Mouse (Mus musculus): ENCODE results near the gene Rhot2. TPM values are rescaled to one million over a fixed set of nuclear protein-coding genes. Genes with fewer than 3 reads are reported as not detected.
"Not testable (repeated sequence)": the region's sequence is repeated elsewhere in the genome, so short reads cannot be mapped to it uniquely, and the experiment has no call there.

Rhot2 gene
- polyA plus RNA-seq, 1 experiment from 2014 or later, result 29.0 TPM

GRCm38 (mm10) chr17:25817662-25818061 is 27.0 kb downstream of the Rhot2 start:
- Histone ChIP-seq H3K4me1 (peaks cover 14% of the 10 kb centered on the region), H3K27ac (no peak overlapping the region), H3K27me3 (peaks cover 81% of the 10 kb centered on the region), H3K9me3 (replicated peaks) (no peaks in the 10 kb centered on the region), H3K4me3 (replicated peaks) (no peak overlapping the region), H3K36me3 (no peaks in the 10 kb centered on the region), H3K4me2 (no peak overlapping the region), H3K9ac (no peak overlapping the region)
- 84% methylated on average over 11 of the region's 11 CpGs for WGBS
- ATAC-seq (replicated peaks; ENCODE audit: low FRiP score), result no peak

GRCm38 (mm10) chr17:25813471-25813870 is 31.2 kb downstream of the Rhot2 start:
- Histone ChIP-seq H3K4me2 (peak overlapping the region; percentile 24), H3K36me3 (no peaks in the 10 kb centered on the region), H3K4me1 (peaks cover 19% of the 10 kb centered on the region), H3K9ac (no peak overlapping the region), H3K9me3 (replicated peaks) (no peaks in the 10 kb centered on the region), H3K4me3 (replicated peaks) (no peak overlapping the region), H3K27ac (no peak overlapping the region), H3K27me3 (peaks cover 81% of the 10 kb centered on the region)
- under 1% methylated on average over 20 of the region's 20 CpGs for WGBS
- peak; percentile 47 for ATAC-seq (replicated peaks; ENCODE audit: low FRiP score)

DNA sequence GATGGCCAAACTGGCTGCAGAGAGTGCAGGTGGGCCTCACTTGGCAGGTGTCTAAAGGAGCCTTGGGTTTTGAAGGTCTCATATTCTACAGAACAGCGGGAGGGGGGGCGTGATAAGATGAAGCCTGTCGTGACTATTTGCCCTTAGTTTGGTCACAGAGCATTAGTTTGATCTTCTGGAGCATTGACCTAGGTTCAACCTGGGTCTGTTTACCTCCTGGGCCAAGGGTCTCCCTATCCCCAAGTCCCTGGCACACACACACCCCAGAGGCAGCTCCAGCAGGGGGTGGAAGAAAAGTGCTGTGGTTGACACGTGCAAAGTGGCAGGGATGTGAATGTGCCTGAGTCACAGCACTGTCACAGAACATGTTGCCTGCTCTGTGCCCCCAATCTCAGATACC is 33.8 kb downstream of the Rhot2 start:
- Histone ChIP-seq H3K4me1 (peaks cover 24% of the 10 kb centered on the region), H3K36me3 (no peaks in the 10 kb centered on the region), H3K9ac (no peak overlapping the region), H3K4me2 (no peak overlapping the region), H3K27ac (no peak overlapping the region), H3K4me3 (replicated peaks) (no peak overlapping the region), H3K27me3 (peaks cover 69% of the 10 kb centered on the region), H3K9me3 (replicated peaks) (no peaks in the 10 kb centered on the region)
- 71% methylated on average over 4 of the region's 4 CpGs for WGBS
- no peak for ATAC-seq (replicated peaks; ENCODE audit: low FRiP score)

DNA sequence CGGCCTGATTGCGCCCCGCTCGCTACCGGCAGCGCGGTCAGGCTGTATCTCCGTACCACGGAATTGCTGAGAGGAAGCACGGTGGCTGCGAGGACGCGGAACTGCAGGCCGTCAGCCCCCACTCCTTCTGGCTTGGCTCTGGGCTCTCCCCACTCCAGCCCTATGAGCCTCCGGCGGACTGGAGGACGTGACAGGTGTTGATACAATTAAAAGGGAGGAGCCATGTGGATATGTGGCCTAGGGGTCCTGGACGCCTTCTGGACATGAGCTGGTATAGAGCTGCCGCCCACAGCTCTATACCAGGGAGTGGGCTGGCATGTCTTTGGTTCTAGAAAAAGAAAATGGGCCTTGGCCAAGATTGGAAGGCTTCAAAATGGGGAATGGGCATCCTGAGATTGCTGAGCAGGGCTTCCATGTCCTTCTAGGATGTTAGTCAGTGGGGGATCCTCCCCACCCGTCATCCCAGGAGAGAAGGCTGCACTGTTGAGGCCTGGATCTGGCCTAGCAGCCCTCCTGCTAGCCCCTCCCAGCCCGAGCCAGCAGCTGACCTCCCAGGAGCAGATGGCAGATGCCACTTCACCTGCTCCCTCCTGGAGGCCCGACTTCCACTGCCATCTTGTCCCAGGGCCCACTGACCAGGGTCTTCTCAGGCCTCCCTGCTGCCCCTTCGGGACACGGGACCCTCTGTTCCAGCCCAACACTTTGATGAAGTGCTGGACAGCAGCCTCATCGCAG is 34.9 kb downstream of the Rhot2 start:
- Histone ChIP-seq H3K9me3 (replicated peaks) (no peaks in the 10 kb centered on the region), H3K27ac (no peak overlapping the region), H3K36me3 (no peaks in the 10 kb centered on the region), H3K9ac (peak overlapping the region; percentile 48), H3K4me1 (peaks cover 24% of the 10 kb centered on the region), H3K4me2 (peak overlapping the region; percentile 99), H3K27me3 (peaks cover 73% of the 10 kb centered on the region), H3K4me3 (replicated peaks) (peak overlapping the region; percentile 73)
- peak; percentile 27 for ATAC-seq (replicated peaks; ENCODE audit: low FRiP score)
- 12% methylated on average over 25 of the region's 25 CpGs for WGBS

DNA sequence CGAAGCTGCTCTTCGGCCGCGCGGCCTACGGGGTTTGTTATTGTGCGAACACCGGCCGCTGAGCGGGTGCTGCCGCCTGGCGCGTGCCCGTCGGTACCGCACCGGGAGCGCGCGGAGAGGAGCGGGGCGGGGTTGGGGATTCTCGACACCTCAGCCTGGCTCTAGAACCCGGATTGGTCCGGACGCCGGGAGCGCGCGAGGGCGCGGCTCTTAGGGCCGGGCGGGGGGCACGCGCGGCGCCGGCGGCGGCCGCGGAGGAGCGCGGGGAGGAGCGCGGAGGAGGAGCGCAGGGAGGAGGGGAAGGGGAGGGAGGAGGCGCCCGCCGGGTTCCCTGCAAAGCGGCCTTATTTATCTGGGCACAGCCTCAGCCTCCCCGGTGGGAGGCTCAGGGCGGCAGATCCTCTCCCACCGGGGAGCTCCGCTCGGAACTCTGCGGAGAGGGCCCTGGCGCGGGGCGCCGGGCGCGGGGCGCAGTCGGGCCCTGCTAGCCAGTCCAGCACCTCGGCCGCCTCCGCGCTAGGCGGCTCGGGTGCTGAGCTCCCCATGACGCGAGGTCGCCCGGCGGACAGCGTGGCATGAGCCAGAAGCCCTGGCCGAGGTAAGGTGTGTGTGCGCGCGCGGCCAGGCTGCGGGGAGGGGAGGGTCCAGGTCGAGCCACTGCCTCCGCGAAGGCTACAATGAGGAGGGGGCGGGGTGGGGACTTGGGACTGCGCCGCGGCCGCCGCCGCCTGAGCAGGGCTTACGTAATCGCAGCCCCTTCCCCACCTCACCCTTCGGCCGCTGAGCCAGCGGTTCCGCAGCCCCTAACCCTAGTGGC is 35.7 kb downstream of the Rhot2 start, which contains the start of gene Fbxl16:
TSS of gene Fbxl16 (plus strand) at position 297 of the 817 bp plus-strand sequence.
- peak; percentile 69 for ATAC-seq (replicated peaks; ENCODE audit: low FRiP score)
- Histone ChIP-seq H3K9me3 (replicated peaks) (no peaks in the 10 kb centered on the region), H3K27ac (no peak within 1 kb of the TSS), H3K4me3 (replicated peaks) (peak within 1 kb of the TSS; percentile 73), H3K9ac (peak within 1 kb of the TSS; percentile 48), H3K36me3 (no peaks in the 10 kb centered on the region), H3K27me3 (peaks cover 72% of the 10 kb centered on the region), H3K4me1 (peaks cover 24% of the 10 kb centered on the region), H3K4me2 (peak within 1 kb of the TSS; percentile 99)
- WGBS, result under 1% methylated on average over 95 of the region's 100 CpGs

DNA sequence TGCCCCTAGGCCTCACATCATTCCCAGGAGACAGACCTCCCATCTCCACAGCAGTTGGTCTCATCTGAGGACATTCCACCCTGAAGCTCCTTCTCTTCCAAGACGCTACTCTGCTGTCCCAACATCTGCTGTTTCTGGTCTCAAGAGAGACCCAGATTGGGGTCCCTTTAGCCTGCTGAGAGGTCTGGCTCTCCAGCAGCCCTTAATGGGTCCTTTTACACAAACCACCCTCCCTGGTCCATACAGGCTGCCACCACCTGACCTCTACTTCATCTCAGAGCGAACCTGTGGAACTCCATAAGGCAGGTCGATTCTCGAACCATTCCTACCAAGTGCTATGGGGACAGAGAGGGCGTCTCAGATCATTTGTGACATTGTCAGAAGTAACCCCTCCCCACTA is 36.6 kb downstream of the Rhot2 start:
- Histone ChIP-seq H3K9ac (no peak overlapping the region), H3K27me3 (peaks cover 76% of the 10 kb centered on the region), H3K4me1 (peaks cover 20% of the 10 kb centered on the region), H3K9me3 (replicated peaks) (no peaks in the 10 kb centered on the region), H3K36me3 (no peaks in the 10 kb centered on the region), H3K4me3 (replicated peaks) (peak overlapping the region; percentile 73), H3K4me2 (peak overlapping the region; percentile 99), H3K27ac (no peak overlapping the region)
- no peak for ATAC-seq (replicated peaks; ENCODE audit: low FRiP score)
- 45% methylated on average over 5 of the region's 5 CpGs for WGBS

DNA sequence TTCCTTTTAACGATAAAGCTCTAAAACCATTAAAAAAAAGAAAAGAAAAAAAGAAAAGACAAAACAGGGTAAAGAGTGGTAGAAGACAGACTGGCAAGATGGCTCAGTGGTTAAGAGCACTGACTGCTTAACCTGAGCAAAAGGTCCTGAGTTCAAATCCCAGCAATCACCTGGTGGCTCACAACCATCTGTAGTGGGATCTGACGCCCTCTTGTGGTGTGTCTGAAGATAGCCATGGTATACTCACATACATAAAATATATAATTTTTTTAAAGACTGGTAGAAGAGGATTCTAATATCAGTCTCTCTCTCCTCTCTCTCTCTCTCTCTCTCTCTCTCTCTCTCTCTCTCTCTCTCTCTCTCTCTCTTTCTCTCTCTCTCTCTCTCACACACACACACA is 37.2 kb downstream of the Rhot2 start:
- not testable (repeated sequence) for H3K4me3 ChIP-seq (replicated peaks); ATAC-seq (replicated peaks; ENCODE audit: low FRiP score); H3K9ac ChIP-seq; H3K36me3 ChIP-seq; H3K4me2 ChIP-seq; H3K9me3 ChIP-seq (replicated peaks); H3K27ac ChIP-seq
- WGBS, result 37% methylated on average over 2 of the region's 2 CpGs
- H3K27me3 ChIP-seq, result peaks cover 76% of the 10 kb centered on the region
- H3K4me1 ChIP-seq, result peaks cover 18% of the 10 kb centered on the region

GRCm38 (mm10) chr17:25806507-25806906 is 38.1 kb downstream of the Rhot2 start:
- H3K27ac ChIP-seq, result no peak overlapping the region
- no peak overlapping the region for H3K4me2 ChIP-seq
- H3K4me1 ChIP-seq, result peaks cover 18% of the 10 kb centered on the region
- peaks cover 75% of the 10 kb centered on the region for H3K27me3 ChIP-seq
- no peaks in the 10 kb centered on the region for H3K36me3 ChIP-seq
- no peak overlapping the region for H3K4me3 ChIP-seq (replicated peaks)
- H3K9me3 ChIP-seq (replicated peaks), result no peaks in the 10 kb centered on the region
- 67% methylated on average over 4 of the region's 4 CpGs for WGBS
- no peak for ATAC-seq (replicated peaks; ENCODE audit: low FRiP score)
- H3K9ac ChIP-seq, result no peak overlapping the region

DNA sequence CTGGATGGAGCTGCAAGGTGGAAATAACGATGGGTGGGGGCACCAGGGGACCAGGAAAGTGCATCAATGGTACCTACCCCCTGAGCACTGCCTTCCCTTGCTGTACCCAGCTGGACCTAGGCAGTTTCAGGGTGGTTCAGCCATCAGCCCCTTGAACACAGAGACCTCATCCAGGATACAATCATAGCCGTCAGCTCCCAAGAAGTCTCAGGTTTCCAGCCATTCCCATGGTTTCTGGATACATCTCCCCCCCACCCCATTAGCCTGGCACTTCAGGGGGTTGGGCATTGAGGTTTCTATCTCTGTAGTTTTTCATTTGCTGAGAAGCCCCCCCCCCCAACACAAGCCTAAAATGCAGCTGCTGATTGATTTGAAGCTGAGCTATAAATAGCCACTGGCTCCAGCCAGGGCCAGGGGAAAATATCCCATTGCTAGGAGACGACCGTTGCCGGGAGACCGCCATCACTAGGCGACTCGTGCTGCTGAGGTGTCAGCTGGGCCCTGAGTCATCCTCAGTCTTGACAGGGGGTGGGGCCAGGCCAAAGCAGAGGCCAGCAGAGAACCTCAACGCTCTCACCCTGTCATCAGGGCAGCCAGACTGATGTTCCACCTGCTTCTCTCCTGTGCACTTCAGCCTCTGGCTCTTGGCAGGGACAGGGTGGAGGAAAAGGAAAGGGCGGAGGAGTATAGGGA is 41.7 kb downstream of the Rhot2 start:
- Histone ChIP-seq H3K9ac (no peak overlapping the region), H3K27ac (no peak overlapping the region), H3K4me3 (replicated peaks) (no peak overlapping the region), H3K27me3 (peaks cover 46% of the 10 kb centered on the region), H3K4me2 (no peak overlapping the region), H3K9me3 (replicated peaks) (no peaks in the 10 kb centered on the region), H3K36me3 (no peaks in the 10 kb centered on the region), H3K4me1 (0 out of 2 replicates have a peak, but pooled peaks cover under 1% of the 10 kb centered on the region)
- no peak for ATAC-seq (replicated peaks; ENCODE audit: low FRiP score)
- 11% methylated on average over 10 of the region's 10 CpGs for WGBS

- no peak; the same call in 1 of the 2 replicates for ATAC-seq (replicated peaks; ENCODE audit: low FRiP score)
- peaks cover 38% of the 10 kb centered on the region for H3K27me3 ChIP-seq
- H3K9me3 ChIP-seq (replicated peaks), result no peaks in the 10 kb centered on the region
- H3K4me2 ChIP-seq, result no peak overlapping the region
- no peak overlapping the region for H3K9ac ChIP-seq
- peaks cover 12% of the 10 kb centered on the region for H3K4me1 ChIP-seq
- H3K4me3 ChIP-seq (replicated peaks), result no peak overlapping the region
- no peaks in the 10 kb centered on the region for H3K36me3 ChIP-seq
- WGBS, result 6% methylated on average over 6 of the region's 6 CpGs
- no peak overlapping the region for H3K27ac ChIP-seq
Observed at GRCm38 (mm10) chr17:25801029-25801428, 43.6 kb downstream of the Rhot2 start.

DNA sequence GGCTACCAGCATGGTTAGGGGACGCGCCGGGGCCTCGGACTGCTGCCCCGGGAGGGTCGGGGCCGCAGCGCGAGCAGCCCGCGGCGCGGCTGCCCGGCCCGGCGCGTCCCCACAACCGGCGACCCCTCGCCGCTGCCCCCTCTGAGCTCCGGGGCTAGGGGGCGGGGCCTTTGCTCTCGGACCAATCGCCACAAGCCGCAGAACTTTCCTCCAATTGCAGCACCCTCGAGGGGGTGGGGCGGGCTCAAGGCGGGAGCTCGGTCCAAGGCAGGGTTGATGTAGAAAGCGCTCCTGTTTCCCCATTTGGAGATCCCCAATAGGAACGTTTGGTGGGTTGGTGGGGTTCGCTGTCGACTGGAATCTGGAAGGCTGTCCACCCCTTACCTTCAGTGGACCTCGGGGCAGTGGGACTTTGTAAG is 47.7 kb downstream of the Rhot2 start, which contains the start of gene Metrn:
TSS of gene Metrn (minus strand) at position 186 of the 419 bp plus-strand sequence.
- peaks cover 49% of the 10 kb centered on the region for H3K4me1 ChIP-seq
- H3K27me3 ChIP-seq, result peaks cover 9% of the 10 kb centered on the region
- H3K9ac ChIP-seq, result peak within 1 kb of the TSS; percentile 65
- peak within 1 kb of the TSS; percentile 93 for H3K4me2 ChIP-seq
- no peaks in the 10 kb centered on the region for H3K9me3 ChIP-seq (replicated peaks)
- peak; percentile 80 for ATAC-seq (replicated peaks; ENCODE audit: low FRiP score)
- 0 out of 2 replicates have a peak, but pooled peaks cover 3% of the 10 kb centered on the region for H3K36me3 ChIP-seq
- H3K4me3 ChIP-seq (replicated peaks), result peak within 1 kb of the TSS; percentile 67
- WGBS, result under 1% methylated on average over 35 of the region's 35 CpGs
- peak within 1 kb of the TSS; percentile 56 for H3K27ac ChIP-seq
